Mouse (Mus musculus) embryonic facial prominence, embryonic 13.5 days (tissue): Measurements from ENCODE around the gene Psph. TPM values are rescaled to one million over a fixed set of nuclear protein-coding genes. Genes with fewer than 3 reads are reported as not detected.

Experiments used
- ATAC-seq: fragments of 200-750 bp; cut with Nextera tagmentation; 2 replicates; pipeline ENCODE4 v1.8.0; 2017; ENCODE audit warnings: low read depth; ENCODE audit not compliant: insufficient number of reproducible peaks, insufficient read depth, low FRiP score, low TSS enrichment
- H3K27ac ChIP-seq: fragments of 300-500 bp; sonication (generic); 2 replicates; pipeline ENCODE4 v1.5.1; 2015; ENCODE audit warnings: moderate library complexity, mild to moderate bottlenecking, inconsistent platforms
- H3K27me3 ChIP-seq: fragments of 300-500 bp; sonication (generic); 2 replicates; pipeline ENCODE4 v1.6.1; 2015; ENCODE audit warnings: mild to moderate bottlenecking, inconsistent platforms
- H3K36me3 ChIP-seq: fragments of 300-500 bp; sonication (generic); 2 replicates; pipeline ENCODE4 v1.6.1; 2015; ENCODE audit warnings: mild to moderate bottlenecking, inconsistent platforms
- H3K4me1 ChIP-seq: fragments of 300-500 bp; sonication (generic); 2 replicates; pipeline ENCODE4 v1.6.1; 2015; ENCODE audit warnings: inconsistent platforms
- H3K4me2 ChIP-seq: fragments of 300-500 bp; sonication (generic); 2 replicates; pipeline ENCODE4 v1.6.1; 2015; ENCODE audit warnings: moderate library complexity, mild to moderate bottlenecking, inconsistent platforms
- H3K4me3 ChIP-seq: fragments of 300-500 bp; sonication (generic); 2 replicates; pipeline ENCODE4 v1.5.1; 2015; ENCODE audit warnings: mild to moderate bottlenecking, inconsistent platforms
- H3K9ac ChIP-seq: fragments of 300-500 bp; sonication (generic); 2 replicates; pipeline ENCODE4 v1.6.1; 2015; ENCODE audit warnings: mild to moderate bottlenecking, inconsistent platforms
- H3K9me3 ChIP-seq: fragments of 300-500 bp; sonication (generic); 2 replicates; pipeline ENCODE4 v1.6.1; 2016; ENCODE audit warnings: inconsistent platforms
- WGBS: fragments of 180-500 bp; shearing (Covaris S2); methylation state at CpG from one replicate; pipeline ENCODE4 v1.1.7; 2015; ENCODE audit warnings: mixed read lengths; 5-methylcytosine and 5-hydroxymethylcytosine counted together
- polyA plus RNA-seq: library from polyadenylated mRNA; unstranded; fragments of >200 nt; fragmentation: Nextera tagmentation; extraction: Ambion mirVana; gene quantifications from 2 replicates; pipeline ENCODE4 v1.2.1, GENCODE M21; 2015

Psph gene
- polyA plus RNA-seq, 1 experiment from 2014 or later = 30.3 TPM

DNA sequence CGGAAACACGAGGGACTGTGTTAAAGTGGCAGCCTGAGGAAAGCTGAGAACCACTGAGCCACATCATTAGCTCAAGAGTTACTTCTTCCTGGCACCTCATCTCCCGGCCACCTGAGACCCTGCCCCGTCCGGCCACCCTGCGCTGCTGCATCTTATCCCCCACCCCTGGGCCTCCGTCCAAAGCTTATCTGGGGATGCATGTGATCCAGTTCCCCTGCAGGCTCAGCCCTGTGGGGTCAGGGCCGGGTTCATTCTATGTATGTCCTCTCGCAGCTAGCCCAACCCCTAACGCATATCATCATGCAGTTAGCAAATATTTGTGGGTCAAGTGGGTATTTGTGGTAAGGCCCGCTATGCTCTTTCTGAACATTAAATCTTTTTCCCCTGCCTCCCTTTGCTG is 58.0 kb downstream of the Psph start:
- no peak for ATAC-seq
- Histone ChIP-seq H3K9ac (0 out of 2 replicates have a peak overlapping the region, but pooled peaks have one; percentile 0), H3K27ac (peak overlapping the region; percentile 48; the same call in 1 of the 2 replicates), H3K27me3 (no peaks in the 10 kb centered on the region), H3K4me3 (no peak overlapping the region), H3K4me2 (peak overlapping the region; percentile 2; the same call in 1 of the 2 replicates), H3K9me3 (no peaks in the 10 kb centered on the region), H3K36me3 (peaks cover 4% of the 10 kb centered on the region; the same call in 1 of the 2 replicates), H3K4me1 (peaks cover 54% of the 10 kb centered on the region)
- 39% methylated on average over 11 of the region's 11 CpGs for WGBS

DNA sequence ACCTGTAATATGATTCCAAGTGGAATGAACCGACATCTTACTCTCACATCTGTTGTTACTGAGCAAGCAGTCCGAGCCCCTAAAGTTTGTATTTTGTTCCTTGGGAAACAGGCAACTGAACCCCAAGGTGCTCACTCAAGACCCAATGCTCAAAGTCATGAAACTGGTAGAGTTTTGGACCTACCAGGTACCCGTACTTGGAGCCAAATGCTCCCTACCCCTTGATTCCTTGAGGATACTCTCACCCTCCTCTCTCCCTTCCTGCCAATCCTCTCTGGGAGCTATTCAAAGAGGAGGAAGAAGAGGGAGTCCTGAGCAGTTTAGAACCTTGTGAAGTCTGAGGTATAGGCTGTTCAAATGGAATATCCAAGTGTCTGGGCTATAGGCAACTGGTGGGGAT is 60.5 kb downstream of the Psph start:
- 58% methylated on average over 3 of the region's 3 CpGs for WGBS
- ATAC-seq = no peak
- H3K9me3 ChIP-seq = no peaks in the 10 kb centered on the region
- peak overlapping the region; percentile 11; the same call in 1 of the 2 replicates for H3K4me2 ChIP-seq
- no peak overlapping the region for H3K9ac ChIP-seq
- no peak overlapping the region for H3K27ac ChIP-seq
- H3K27me3 ChIP-seq = no peaks in the 10 kb centered on the region
- H3K4me1 ChIP-seq = peaks cover 57% of the 10 kb centered on the region
- no peaks in the 10 kb centered on the region for H3K36me3 ChIP-seq
- H3K4me3 ChIP-seq = no peak overlapping the region

DNA sequence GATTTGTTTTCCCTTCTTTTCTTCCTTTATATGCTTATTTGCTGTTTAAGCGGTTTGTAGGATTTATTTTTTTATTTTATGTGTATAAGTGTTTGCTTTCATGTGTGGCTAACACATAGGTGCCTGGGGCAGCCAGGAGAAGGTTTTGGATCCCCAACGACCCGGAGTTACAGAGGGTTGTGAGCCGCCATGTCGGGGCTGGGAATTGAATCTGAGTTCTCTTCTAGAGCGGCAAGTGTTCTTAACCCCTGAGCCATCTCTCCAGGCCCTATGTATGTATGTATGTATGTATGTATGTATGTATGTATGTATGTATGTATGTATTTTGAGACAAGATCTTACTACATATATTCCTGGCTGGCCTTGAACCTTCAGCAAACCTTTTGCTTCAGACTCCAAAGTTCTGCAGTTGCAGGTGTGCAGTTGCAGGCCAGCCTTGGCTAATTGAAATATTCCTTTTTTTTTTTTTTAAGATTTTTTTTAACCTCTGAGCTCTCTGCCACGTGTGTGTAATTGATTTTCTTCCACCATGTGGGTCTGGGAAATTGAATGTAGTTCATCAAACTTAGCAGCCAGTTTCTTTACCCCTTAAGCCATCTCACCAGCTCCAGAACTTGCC is 61.4 kb downstream of the Psph start:
- 18% methylated on average over 7 of the region's 7 CpGs for WGBS
- Histone ChIP-seq H3K27ac (peak overlapping the region; percentile 96; the same call in 1 of the 2 replicates), H3K36me3 (no peaks in the 10 kb centered on the region), H3K9ac (peak overlapping the region; percentile 92), H3K27me3 (no peaks in the 10 kb centered on the region), H3K4me2 (peak overlapping the region; percentile 62), H3K9me3 (no peaks in the 10 kb centered on the region), H3K4me1 (peaks cover 52% of the 10 kb centered on the region), H3K4me3 (peak overlapping the region; percentile 81)
- ATAC-seq = no peak

DNA sequence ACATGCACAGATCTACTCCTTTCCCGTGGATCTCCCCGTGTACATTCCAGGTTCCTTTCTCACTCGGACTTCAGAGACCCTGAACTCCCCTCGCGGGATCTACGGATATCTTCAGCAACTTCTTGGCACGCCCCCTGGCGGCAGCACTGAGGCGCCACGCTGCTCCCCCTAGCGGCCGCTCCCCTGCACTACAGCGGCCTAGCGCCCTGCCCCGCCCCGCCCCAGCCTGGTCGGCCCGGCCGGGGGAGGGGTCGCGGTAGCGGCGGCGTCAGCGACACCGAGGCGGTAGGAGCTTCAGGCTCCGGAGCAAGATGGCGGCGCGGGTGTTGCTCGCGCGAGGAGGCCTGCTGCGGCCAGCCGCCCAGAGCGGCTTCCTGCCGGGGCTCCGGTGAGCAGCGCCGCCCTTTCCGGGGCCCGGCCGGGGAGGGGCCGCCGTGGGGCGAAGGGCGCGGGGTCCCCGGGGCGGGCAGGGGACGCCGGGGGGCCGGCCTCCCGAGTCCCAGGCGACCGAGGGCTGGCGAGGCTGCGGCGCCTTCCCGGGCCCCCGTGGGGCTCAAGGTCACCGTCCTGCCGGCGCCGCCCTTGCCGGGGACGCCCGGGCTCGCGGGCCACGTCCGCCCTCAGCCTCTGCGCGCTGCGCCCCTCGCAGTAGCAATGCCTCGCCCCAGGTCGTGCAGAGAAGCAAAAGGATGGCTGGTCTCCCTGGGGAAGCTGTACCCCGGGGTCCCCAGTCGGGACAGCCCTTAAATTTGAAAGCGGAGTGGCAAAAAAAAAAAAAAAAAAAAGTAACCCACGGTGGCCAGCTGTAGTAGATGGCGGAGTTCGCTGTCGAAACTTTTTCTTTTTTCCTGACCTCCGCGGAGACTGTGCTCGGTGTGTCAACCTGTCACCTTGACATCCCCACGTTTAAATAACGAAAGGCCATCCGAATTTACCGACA is 62.1 kb downstream of the Psph start, which contains the start of gene Nipsnap2:
Nipsnap2 (plus strand) TSS at position 230 of the 940 bp plus-strand sequence.
- WGBS = under 1% methylated on average over 74 of the region's 93 CpGs
- H3K4me3 ChIP-seq = peak within 1 kb of the TSS; percentile 81

DNA sequence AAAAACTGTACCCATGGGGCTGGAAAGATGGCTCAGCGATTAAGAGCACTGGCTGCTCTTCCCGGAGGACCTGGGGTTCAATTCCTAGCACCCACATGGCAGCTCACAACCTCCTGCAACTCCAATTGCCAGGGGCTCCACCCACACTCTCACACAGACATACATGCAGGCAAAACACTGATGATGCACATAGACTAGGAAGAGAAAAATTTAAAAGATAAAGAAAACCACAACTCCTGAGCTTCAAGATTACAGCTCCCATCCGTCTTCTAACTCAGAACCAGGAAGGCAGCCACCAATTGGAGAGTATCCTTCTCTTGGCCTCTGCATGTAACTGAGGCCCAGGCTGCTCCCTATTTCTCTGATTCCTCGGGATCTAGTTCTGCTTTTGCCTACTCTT is 63.0 kb downstream of the Psph start:
- Histone ChIP-seq H3K4me3 (peak overlapping the region; percentile 81), H3K4me2 (peak overlapping the region; percentile 62), H3K27ac (peak overlapping the region; percentile 96), H3K4me1 (peaks cover 36% of the 10 kb centered on the region), H3K36me3 (peaks cover 10% of the 10 kb centered on the region), H3K9ac (peak overlapping the region; percentile 92), H3K27me3 (no peaks in the 10 kb centered on the region), H3K9me3 (no peaks in the 10 kb centered on the region)
- ATAC-seq = no peak
- 57% methylated on average over 4 of the region's 4 CpGs for WGBS

More for the DNA sequence above, 62.1 kb downstream of the Psph start, which contains the start of gene Nipsnap2:
- H3K4me1 ChIP-seq = peaks cover 44% of the 10 kb centered on the region
- peak within 1 kb of the TSS; percentile 62 for H3K4me2 ChIP-seq
- ATAC-seq = peak; percentile 91
- H3K36me3 ChIP-seq = peaks cover 2% of the 10 kb centered on the region
- H3K27me3 ChIP-seq = no peaks in the 10 kb centered on the region
- peak within 1 kb of the TSS; percentile 92 for H3K9ac ChIP-seq
- peak within 1 kb of the TSS; percentile 96 for H3K27ac ChIP-seq
- no peaks in the 10 kb centered on the region for H3K9me3 ChIP-seq

DNA sequence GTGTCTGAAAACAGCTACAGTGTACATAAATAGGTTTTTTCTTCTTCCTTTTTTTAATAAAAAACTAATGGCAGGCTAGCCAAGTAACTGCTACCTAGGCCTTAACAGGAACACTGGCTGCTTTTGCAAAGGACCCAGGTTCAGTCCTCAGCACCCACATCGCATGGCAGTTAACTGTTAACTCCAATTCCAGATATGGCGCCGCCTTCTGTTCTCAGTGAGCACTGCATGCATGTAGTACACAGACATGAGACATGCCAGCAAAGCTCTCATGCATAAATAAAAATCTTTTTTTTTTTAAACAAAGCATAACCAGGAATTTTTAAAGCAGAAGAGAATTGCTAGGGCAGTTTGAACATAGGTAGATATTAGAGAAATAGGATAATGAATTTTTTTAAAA is 67.1 kb downstream of the Psph start:
- H3K27ac ChIP-seq = no peak overlapping the region
- no peak for ATAC-seq
- WGBS = 81% methylated on average over 3 of the region's 3 CpGs
- H3K4me1 ChIP-seq = peaks cover 11% of the 10 kb centered on the region
- no peak overlapping the region for H3K4me2 ChIP-seq
- H3K27me3 ChIP-seq = no peaks in the 10 kb centered on the region
- H3K9me3 ChIP-seq = no peaks in the 10 kb centered on the region
- no peak overlapping the region for H3K9ac ChIP-seq
- no peak overlapping the region for H3K4me3 ChIP-seq
- peaks cover 39% of the 10 kb centered on the region for H3K36me3 ChIP-seq

DNA sequence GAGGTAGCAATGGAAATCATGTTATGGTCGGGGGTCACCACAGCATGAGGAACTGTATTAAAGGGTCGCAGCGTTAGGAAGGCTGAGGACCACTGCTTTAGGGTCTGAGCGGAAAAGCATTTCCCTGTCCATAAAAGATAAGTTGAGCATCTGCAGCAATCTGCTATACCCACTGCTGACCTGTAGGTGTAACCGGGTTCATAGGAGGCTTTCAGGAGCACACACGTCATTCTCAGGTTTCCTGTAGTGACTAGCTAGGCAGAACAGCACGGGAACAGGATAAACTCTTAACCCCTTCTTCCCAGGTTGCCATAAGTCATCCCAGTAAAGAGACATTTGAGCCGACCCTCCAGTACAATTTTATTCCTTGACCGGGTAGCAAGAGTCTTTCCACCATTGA is 70.2 kb downstream of the Psph start:
- H3K36me3 ChIP-seq = peaks cover 39% of the 10 kb centered on the region
- peaks cover 6% of the 10 kb centered on the region; the same call in 1 of the 2 replicates for H3K27me3 ChIP-seq
- H3K4me2 ChIP-seq = no peak overlapping the region
- WGBS = 79% methylated on average over 9 of the region's 9 CpGs
- H3K9me3 ChIP-seq = no peaks in the 10 kb centered on the region
- H3K9ac ChIP-seq = no peak overlapping the region
- peaks cover 8% of the 10 kb centered on the region for H3K4me1 ChIP-seq
- no peak overlapping the region for H3K27ac ChIP-seq
- H3K4me3 ChIP-seq = no peak overlapping the region
- no peak for ATAC-seq

Other genes with a start within 250 kb of the Psph start
- 3.6 and 3.9 TPM in 2 replicates for gene Mmp17, start 203.3 kb downstream of the Psph start, polyA plus RNA-seq
- gene Zfp11, start 117.3 kb downstream of the Psph start, polyA plus RNA-seq = 6.0 and 7.5 TPM in 2 replicates
- gene Sept14, start 78.9 kb downstream of the Psph start, polyA plus RNA-seq = not detected in 2 replicates
- gene Mrps17, start 72.0 kb downstream of the Psph start, polyA plus RNA-seq = 205 and 223 TPM in 2 replicates
- gene Nipsnap2, start 62.4 kb downstream of the Psph start, polyA plus RNA-seq = 112 and 113 TPM in 2 replicates
- gene Sumf2, start 59.5 kb upstream of the Psph start, polyA plus RNA-seq = 64.6 and 81.4 TPM in 2 replicates
- gene Chchd2, start 100.0 kb upstream of the Psph start, polyA plus RNA-seq = 929 and 951 TPM in 2 replicates
- gene Zbed5, start 108.3 kb upstream of the Psph start, polyA plus RNA-seq = 8.7 and 9.0 TPM in 2 replicates
- gene Phkg1, start 111.1 kb upstream of the Psph start, polyA plus RNA-seq = 0.24 and 0.39 TPM in 2 replicates
- gene Nupr1l, start 121.1 kb upstream of the Psph start, polyA plus RNA-seq = 5.6 and 8.1 TPM in 2 replicates
- 27.6 and 27.7 TPM in 2 replicates for gene Vkorc1l1, start 154.5 kb upstream of the Psph start, polyA plus RNA-seq
- gene Gusb, start 215.6 kb upstream of the Psph start, polyA plus RNA-seq = 38.2 and 43.4 TPM in 2 replicates
- gene Asl, start 241.8 kb upstream of the Psph start, polyA plus RNA-seq = 21.8 and 24.8 TPM in 2 replicates
- gene Crcp, start 241.8 kb upstream of the Psph start, polyA plus RNA-seq = 44.8 and 47.1 TPM in 2 replicates